Comparison of ENCODE assay signal across 23 mouse cellular contexts in genomic region chr5:147423612-147424011, GRCm38 (mm10). TPM values are rescaled to one million over a fixed set of nuclear protein-coding genes. Genes with fewer than 3 reads are reported as not detected.
DNase-seq lines count a peak whose midpoint lies in the region; ATAC-seq and TF ChIP-seq lines count a peak whose summit lies in the region.
"Had no signal": no experiment of that assay in that cellular context is flagged by ENCODE, and none has a peak within 500 bp of the region (broad histone marks: within the 10 kb centered on the region; RNA-seq: fewer than 3 reads in every experiment).

No protein-coding gene starts in this region.

- TF ChIP-seq CTCF in kidney, postnatal 0 days (IDR thresholded peaks at IDR 0.05; ENCODE audit: low read depth): peak; percentile 30; the same call in 1 of the 2 replicates
- TF ChIP-seq CTCF in thymus, adult 2 months (IDR thresholded peaks at IDR 0.05; ENCODE audit: borderline replicate concordance, control insufficient read depth, extremely low read depth, insufficient read depth, low read length, poor library complexity): no peak

- no peaks in the 10 kb centered on the region for H3K36me3 ChIP-seq in kidney, postnatal 0 days (ENCODE audit: insufficient read depth, low read length)
- no peaks in the 10 kb centered on the region for H3K36me3 ChIP-seq in thymus, adult 2 months (ENCODE audit: control insufficient read depth, insufficient read depth, low read length)
- H3K36me3 ChIP-seq: embryonic facial prominence, embryonic 15.5 days; heart, embryonic 13.5 days; limb, embryonic 10.5 days; liver, embryonic 12.5 days; lung, embryonic 15.5 days; midbrain, embryonic 12.5 days; neural tube, embryonic 15.5 days; stomach, embryonic 15.5 days had no signal

- peak; percentile 31 for DNase-seq in gastrocnemius, postnatal 10 days
- no peak for DNase-seq in gastrocnemius, adult 18-20 months (ENCODE audit: low spot score)
- DNase-seq in kidney, postnatal 0 days (ENCODE audit: low spot score): no peak
- DNase-seq in kidney, adult 18-20 months: no peak
- DNase-seq in thymus, postnatal 14 days: peak; percentile 29
- DNase-seq in thymus, adult 2 months: no peak
- DNase-seq in spleen, postnatal 36 days (ENCODE audit: low spot score in 2 of 2): no peak
- DNase-seq: adrenal gland, postnatal 25 days; cerebellum, adult 9-11 months; heart, postnatal 4 days had no signal

- no peaks in the 10 kb centered on the region for H3K9me3 ChIP-seq in kidney, postnatal 0 days (replicated peaks; ENCODE audit: low read length)
- H3K9me3 ChIP-seq: embryonic facial prominence, embryonic 15.5 days; forebrain, embryonic 13.5 days; heart, embryonic 13.5 days; limb, embryonic 10.5 days; liver, embryonic 12.5 days; lung, embryonic 15.5 days; midbrain, embryonic 12.5 days; neural tube, embryonic 15.5 days; stomach, embryonic 15.5 days had no signal

- H3K4me3 ChIP-seq in kidney, postnatal 0 days (replicated peaks; ENCODE audit: low read depth, low read length): no peak overlapping the region
- no peak overlapping the region for H3K4me3 ChIP-seq in thymus, adult 2 months (ENCODE audit: control insufficient read depth, insufficient read depth, low read length)
- H3K4me3 ChIP-seq: embryonic facial prominence, embryonic 15.5 days; forebrain, embryonic 13.5 days; heart, embryonic 13.5 days; limb, embryonic 10.5 days; liver, embryonic 12.5 days; lung, embryonic 15.5 days; midbrain, embryonic 12.5 days; myocyte; neural tube, embryonic 15.5 days; stomach, embryonic 15.5 days had no signal

- H3K27me3 ChIP-seq in kidney, postnatal 0 days (ENCODE audit: insufficient read depth, low read length): no peaks in the 10 kb centered on the region
- no peaks in the 10 kb centered on the region for H3K27me3 ChIP-seq in thymus, adult 2 months (ENCODE audit: control insufficient read depth, insufficient read depth, low read length)
- H3K27me3 ChIP-seq: embryonic facial prominence, embryonic 15.5 days; forebrain, embryonic 13.5 days; heart, embryonic 13.5 days; liver, embryonic 12.5 days; lung, embryonic 15.5 days; midbrain, embryonic 12.5 days; neural tube, embryonic 15.5 days; Patski; stomach, embryonic 15.5 days had no signal

- H3K4me2 ChIP-seq in kidney, postnatal 0 days (ENCODE audit: low read length): no peak overlapping the region
- H3K4me2 ChIP-seq: embryonic facial prominence, embryonic 15.5 days; forebrain, embryonic 13.5 days; heart, embryonic 13.5 days; liver, embryonic 12.5 days; lung, embryonic 15.5 days; midbrain, embryonic 12.5 days; neural tube, embryonic 15.5 days; stomach, embryonic 15.5 days had no signal

- WGBS in kidney, postnatal 0 days: 32% methylated on average over 6 of the region's 6 CpGs
- WGBS in thymus, adult 2 months: 94% methylated on average over 6 of the region's 6 CpGs

- TF ChIP-seq POLR2A in thymus, adult 2 months (IDR thresholded peaks at IDR 0.05; ENCODE audit: control insufficient read depth, extremely low read depth, insufficient read depth, low read length, poor library complexity): no peak

- H3K4me1 ChIP-seq in kidney, postnatal 0 days (replicated peaks; ENCODE audit: insufficient read depth, low read length): no peaks in the 10 kb centered on the region
- H3K4me1 ChIP-seq in thymus, adult 2 months (replicated peaks; ENCODE audit: control insufficient read depth, insufficient read depth, low read length): peaks cover 29% of the 10 kb centered on the region
- H3K4me1 ChIP-seq: embryonic facial prominence, embryonic 15.5 days; lung, embryonic 15.5 days; midbrain, embryonic 12.5 days; stomach, embryonic 15.5 days had no signal

- ATAC-seq in kidney, postnatal 0 days (replicated peaks; ENCODE audit: low FRiP score, low read depth): no peak
- ATAC-seq in erythroblast, adult 5-6 weeks (replicated peaks; ENCODE audit: low FRiP score, poor library complexity, severe bottlenecking): no peak
- ATAC-seq: forebrain, embryonic 13.5 days; liver, embryonic 12.5 days; Patski had no signal

- H3K9ac ChIP-seq in kidney, postnatal 0 days (ENCODE audit: low read depth, low read length): no peak overlapping the region
- H3K9ac ChIP-seq: embryonic facial prominence, embryonic 15.5 days; forebrain, embryonic 13.5 days; heart, embryonic 13.5 days; liver, embryonic 12.5 days; lung, embryonic 15.5 days; midbrain, embryonic 12.5 days; neural tube, embryonic 15.5 days; stomach, embryonic 15.5 days had no signal

- no peak overlapping the region for H3K27ac ChIP-seq in kidney, postnatal 0 days
- H3K27ac ChIP-seq in thymus, adult 2 months (ENCODE audit: control insufficient read depth, insufficient read depth, low read length): no peak overlapping the region
- H3K27ac ChIP-seq: embryonic facial prominence, embryonic 15.5 days; forebrain, embryonic 13.5 days; heart, embryonic 13.5 days; limb, embryonic 10.5 days; liver, embryonic 12.5 days; lung, embryonic 15.5 days; midbrain, embryonic 12.5 days; neural tube, embryonic 15.5 days; stomach, embryonic 15.5 days had no signal

RNA-seq across cellular contexts. Expression of gene Pan3, which starts 6.3 kb away (rescaled TPM):
- total RNA-seq in gastrocnemius, postnatal 10 days (2021): 10 to 100 TPM; 35.7 to 48.3 TPM
- 10 to 100 TPM; 19.4 to 20.0 TPM for total RNA-seq in gastrocnemius, adult 18-20 months (2021)
- 62.5 and 69.9 TPM in 2 replicates for polyA plus RNA-seq in kidney, postnatal 0 days (2015; fragmentation: Nextera tagmentation; extraction: Ambion mirVana)
- 124 and 152 TPM in 2 replicates for polyA plus RNA-seq in thymus, adult 2 months (2012; rRNA removed)
- total RNA-seq in erythroblast, adult 5-6 weeks (2015; ENCODE audit: low replicate concordance): 263 and 430 TPM in 2 replicates
- total RNA-seq in erythroblast, adult 5-6 weeks (2017; ENCODE audit: low replicate concordance): 228 and 241 TPM in 2 replicates

RNA-seq across cellular contexts. Expression of gene Flt3, which starts 23.3 kb away (rescaled TPM):
- under 1 TPM in 1 of 2 experiments, not detected in 1; 0.16 TPM for total RNA-seq in gastrocnemius, postnatal 10 days (2021)
- total RNA-seq in gastrocnemius, adult 18-20 months (2021): under 1 TPM; 0.07 TPM
- polyA plus RNA-seq in kidney, postnatal 0 days (2015; fragmentation: Nextera tagmentation; extraction: Ambion mirVana): 0.06 and 0.08 TPM in 2 replicates
- 5.3 and 5.8 TPM in 2 replicates for polyA plus RNA-seq in thymus, adult 2 months (2012; rRNA removed)
- total RNA-seq in erythroblast, adult 5-6 weeks (2015; ENCODE audit: low replicate concordance): 0.84 and 1.9 TPM in 2 replicates
- 2.8 and 4.7 TPM in 2 replicates for total RNA-seq in erythroblast, adult 5-6 weeks (2017; ENCODE audit: low replicate concordance)
- total RNA-seq: adrenal gland, postnatal 25 days; gastrocnemius, postnatal 4 days; heart, postnatal 4 days had no signal

Comparison
In these comparisons a context has a peak if more than half of its experiments do, and no peak if none do; other contexts are left out.
1. DNase-seq: peak in gastrocnemius, postnatal 10 days (single experiment) and thymus, postnatal 14 days (single experiment); none in gastrocnemius, adult 18-20 months (single experiment), kidney, postnatal 0 days (single experiment), kidney, adult 18-20 months (single experiment), thymus, adult 2 months (single experiment) and spleen, postnatal 36 days (0 of 2).
2. RNA of gene Pan3, which starts 6.3 kb away (total RNA-seq): 228 to 430 TPM in erythroblast, adult 5-6 weeks; 35.7 to 48.3 TPM in gastrocnemius, postnatal 10 days and 19.4 to 20.0 TPM in gastrocnemius, adult 18-20 months; every median in the first group is over 4 times any median in the second.